Mouse (Mus musculus): ENCODE data around the gene Srgap3. TPM values are rescaled to one million over a fixed set of nuclear protein-coding genes. Genes with fewer than 3 reads are reported as not detected.

The Srgap3 gene
- polyA plus RNA-seq, 1 experiment from 2014 or later: 6.5 TPM

- H3K27ac ChIP-seq: no peak overlapping the region
- no peaks in the 10 kb centered on the region for H3K36me3 ChIP-seq
- H3K4me3 ChIP-seq: no peak overlapping the region
- no peaks in the 10 kb centered on the region for H3K27me3 ChIP-seq
- H3K9ac ChIP-seq: no peak overlapping the region
- peaks cover 15% of the 10 kb centered on the region for H3K4me1 ChIP-seq
- H3K4me2 ChIP-seq: no peak overlapping the region
- peak; percentile 34; the same call in 1 of the 2 replicates for ATAC-seq (ENCODE audit: insufficient number of reproducible peaks, insufficient read depth, low FRiP score, low TSS enrichment, low read depth)
- WGBS: 92% methylated on average over 8 of the region's 8 CpGs
- no peaks in the 10 kb centered on the region for H3K9me3 ChIP-seq
These were observed 98.4 kb downstream of the Srgap3 start for GRCm38 (mm10) chr6:112848629-112849180.

GRCm38 (mm10) chr6:112846863-112847262 is 100.2 kb downstream of the Srgap3 start:
- Histone ChIP-seq H3K4me3 (no peak overlapping the region), H3K36me3 (no peaks in the 10 kb centered on the region), H3K27ac (no peak overlapping the region), H3K9me3 (no peaks in the 10 kb centered on the region), H3K27me3 (no peaks in the 10 kb centered on the region), H3K4me2 (no peak overlapping the region), H3K9ac (no peak overlapping the region), H3K4me1 (peaks cover 5% of the 10 kb centered on the region; the same call in 1 of the 2 replicates)
- no peak for ATAC-seq (ENCODE audit: insufficient number of reproducible peaks, insufficient read depth, low FRiP score, low TSS enrichment, low read depth)
- 94% methylated on average over 9 of the region's 9 CpGs for WGBS

- 76% methylated on average over 4 of the region's 5 CpGs for WGBS
- no peak overlapping the region for H3K27ac ChIP-seq
These were observed 104.6 kb downstream of the Srgap3 start for GRCm38 (mm10) chr6:112842426-112842825.

GRCm38 (mm10) chr6:112840400-112840799 is 106.7 kb downstream of the Srgap3 start:
- Histone ChIP-seq H3K36me3 (no peaks in the 10 kb centered on the region), H3K27me3 (no peaks in the 10 kb centered on the region), H3K9ac (no peak overlapping the region), H3K9me3 (no peaks in the 10 kb centered on the region), H3K4me1 (0 out of 2 replicates have a peak, but pooled peaks cover 5% of the 10 kb centered on the region), H3K4me3 (no peak overlapping the region), H3K27ac (no peak overlapping the region), H3K4me2 (no peak overlapping the region)
- no peak for ATAC-seq (ENCODE audit: insufficient number of reproducible peaks, insufficient read depth, low FRiP score, low TSS enrichment, low read depth)
- WGBS: 66% methylated on average over 5 of the region's 5 CpGs

More at GRCm38 (mm10) chr6:112842426-112842825, 104.6 kb downstream of the Srgap3 start:
- no peaks in the 10 kb centered on the region for H3K27me3 ChIP-seq
- H3K4me3 ChIP-seq: no peak overlapping the region
- no peaks in the 10 kb centered on the region for H3K36me3 ChIP-seq
- no peak overlapping the region for H3K4me2 ChIP-seq
- ATAC-seq (ENCODE audit: insufficient number of reproducible peaks, insufficient read depth, low FRiP score, low TSS enrichment, low read depth): no peak
- no peak overlapping the region for H3K9ac ChIP-seq
- no peaks in the 10 kb centered on the region for H3K9me3 ChIP-seq
- no peaks in the 10 kb centered on the region for H3K4me1 ChIP-seq

GRCm38 (mm10) chr6:112839391-112839790 is 107.7 kb downstream of the Srgap3 start:
- H3K36me3 ChIP-seq: no peaks in the 10 kb centered on the region
- no peak overlapping the region for H3K9ac ChIP-seq
- no peak overlapping the region for H3K4me3 ChIP-seq
- 61% methylated on average over 3 of the region's 3 CpGs for WGBS
- H3K4me1 ChIP-seq: peaks cover 6% of the 10 kb centered on the region
- no peak overlapping the region for H3K27ac ChIP-seq
- no peak overlapping the region for H3K4me2 ChIP-seq
- ATAC-seq (ENCODE audit: insufficient number of reproducible peaks, insufficient read depth, low FRiP score, low TSS enrichment, low read depth): no peak
- no peaks in the 10 kb centered on the region for H3K27me3 ChIP-seq
- no peaks in the 10 kb centered on the region for H3K9me3 ChIP-seq

- ATAC-seq (ENCODE audit: insufficient number of reproducible peaks, insufficient read depth, low FRiP score, low TSS enrichment, low read depth): no peak
- 63% methylated on average over 2 of the region's 2 CpGs for WGBS
- no peak overlapping the region for H3K9ac ChIP-seq
- no peaks in the 10 kb centered on the region for H3K27me3 ChIP-seq
- no peaks in the 10 kb centered on the region for H3K36me3 ChIP-seq
- H3K4me2 ChIP-seq: no peak overlapping the region
- H3K4me1 ChIP-seq: peaks cover 11% of the 10 kb centered on the region
- no peak overlapping the region for H3K27ac ChIP-seq
- no peak overlapping the region for H3K4me3 ChIP-seq
- H3K9me3 ChIP-seq: no peaks in the 10 kb centered on the region
These were observed 108.2 kb downstream of the Srgap3 start for GRCm38 (mm10) chr6:112838879-112839278.

GRCm38 (mm10) chr6:112836712-112837111 is 110.4 kb downstream of the Srgap3 start:
- Histone ChIP-seq H3K4me2 (no peak overlapping the region), H3K27ac (no peak overlapping the region), H3K4me3 (no peak overlapping the region), H3K9me3 (no peaks in the 10 kb centered on the region), H3K9ac (no peak overlapping the region), H3K27me3 (no peaks in the 10 kb centered on the region), H3K4me1 (peaks cover 16% of the 10 kb centered on the region), H3K36me3 (no peaks in the 10 kb centered on the region)
- 72% methylated on average over 4 of the region's 4 CpGs for WGBS
- ATAC-seq (ENCODE audit: insufficient number of reproducible peaks, insufficient read depth, low FRiP score, low TSS enrichment, low read depth): no peak

GRCm38 (mm10) chr6:112835413-112835812 is 111.7 kb downstream of the Srgap3 start:
- Histone ChIP-seq H3K4me1 (peaks cover 16% of the 10 kb centered on the region), H3K27ac (no peak overlapping the region), H3K4me2 (no peak overlapping the region), H3K9ac (no peak overlapping the region), H3K4me3 (no peak overlapping the region), H3K27me3 (no peaks in the 10 kb centered on the region), H3K9me3 (no peaks in the 10 kb centered on the region), H3K36me3 (no peaks in the 10 kb centered on the region)
- 84% methylated on average over 4 of the region's 4 CpGs for whole genome bisulfite sequencing
- no peak for ATAC-seq (ENCODE audit: insufficient number of reproducible peaks, insufficient read depth, low FRiP score, low TSS enrichment, low read depth)

GRCm38 (mm10) chr6:112834430-112834829 is 112.6 kb downstream of the Srgap3 start:
- Histone ChIP-seq H3K9ac (no peak overlapping the region), H3K27ac (no peak overlapping the region), H3K27me3 (no peaks in the 10 kb centered on the region), H3K9me3 (no peaks in the 10 kb centered on the region), H3K4me2 (no peak overlapping the region), H3K4me3 (no peak overlapping the region), H3K36me3 (no peaks in the 10 kb centered on the region), H3K4me1 (peaks cover 20% of the 10 kb centered on the region)
- ATAC-seq (ENCODE audit: insufficient number of reproducible peaks, insufficient read depth, low FRiP score, low TSS enrichment, low read depth): no peak
- WGBS: 86% methylated on average over 5 of the region's 5 CpGs

- no peak overlapping the region for H3K27ac ChIP-seq
- H3K36me3 ChIP-seq: no peaks in the 10 kb centered on the region
- no peak overlapping the region for H3K9ac ChIP-seq
- no peak overlapping the region for H3K4me2 ChIP-seq
- ATAC-seq (ENCODE audit: insufficient number of reproducible peaks, insufficient read depth, low FRiP score, low TSS enrichment, low read depth): no peak
- 46% methylated on average over 6 of the region's 6 CpGs for WGBS
- H3K4me1 ChIP-seq: peaks cover 26% of the 10 kb centered on the region
- no peak overlapping the region for H3K4me3 ChIP-seq
- no peaks in the 10 kb centered on the region for H3K9me3 ChIP-seq
- H3K27me3 ChIP-seq: no peaks in the 10 kb centered on the region
These were observed 113.3 kb downstream of the Srgap3 start for GRCm38 (mm10) chr6:112833763-112834162.

- no peak overlapping the region for H3K9ac ChIP-seq
- H3K27me3 ChIP-seq: no peaks in the 10 kb centered on the region
- peak overlapping the region; percentile 33; the same call in 1 of the 2 replicates for H3K27ac ChIP-seq
- WGBS: 75% methylated on average over 12 of the region's 12 CpGs
- no peaks in the 10 kb centered on the region for H3K9me3 ChIP-seq
- no peak for ATAC-seq (ENCODE audit: insufficient number of reproducible peaks, insufficient read depth, low FRiP score, low TSS enrichment, low read depth)
- H3K4me3 ChIP-seq: no peak overlapping the region
- H3K36me3 ChIP-seq: no peaks in the 10 kb centered on the region
- no peak overlapping the region for H3K4me2 ChIP-seq
- H3K4me1 ChIP-seq: peaks cover 18% of the 10 kb centered on the region
These were observed 117.9 kb downstream of the Srgap3 start for GRCm38 (mm10) chr6:112829196-112829595.

GRCm38 (mm10) chr6:112828420-112828819 is 118.6 kb downstream of the Srgap3 start:
- no peaks in the 10 kb centered on the region for H3K9me3 ChIP-seq
- H3K4me2 ChIP-seq: no peak overlapping the region
- 86% methylated on average over 5 of the region's 5 CpGs for WGBS
- ATAC-seq (ENCODE audit: insufficient number of reproducible peaks, insufficient read depth, low FRiP score, low TSS enrichment, low read depth): no peak
- H3K27ac ChIP-seq: no peak overlapping the region
- H3K9ac ChIP-seq: no peak overlapping the region
- no peaks in the 10 kb centered on the region for H3K27me3 ChIP-seq
- no peaks in the 10 kb centered on the region for H3K36me3 ChIP-seq
- H3K4me3 ChIP-seq: no peak overlapping the region
- H3K4me1 ChIP-seq: peaks cover 10% of the 10 kb centered on the region

Data from embryonic facial prominence, embryonic 13.5 days (tissue).